Mouse (Mus musculus) embryonic fibroblast, embryonic 13.5 days (primary cell): ENCODE measurements at regions not wholly inside any gene's neighbourhood (a gene's known extent, or its start where the extent isn't known, plus 50 kb on each side); places are given as distances from the start of the nearest gene placed in this dataset.

Source experiments
- CTCF ChIP-seq: IDR thresholded peaks from 2 replicates; pipeline ENCODE4 v1.5.1; 2011; ENCODE audit warnings: mild to moderate bottlenecking, control low read depth, low read length, moderate library complexity, borderline replicate concordance; ENCODE audit not compliant: insufficient read depth
- POLR2A ChIP-seq: IDR thresholded peaks from 2 replicates; pipeline ENCODE4 v1.6.1; 2011; ENCODE audit warnings: low read depth, mild to moderate bottlenecking, control low read depth, low read length, moderate library complexity

DNA sequence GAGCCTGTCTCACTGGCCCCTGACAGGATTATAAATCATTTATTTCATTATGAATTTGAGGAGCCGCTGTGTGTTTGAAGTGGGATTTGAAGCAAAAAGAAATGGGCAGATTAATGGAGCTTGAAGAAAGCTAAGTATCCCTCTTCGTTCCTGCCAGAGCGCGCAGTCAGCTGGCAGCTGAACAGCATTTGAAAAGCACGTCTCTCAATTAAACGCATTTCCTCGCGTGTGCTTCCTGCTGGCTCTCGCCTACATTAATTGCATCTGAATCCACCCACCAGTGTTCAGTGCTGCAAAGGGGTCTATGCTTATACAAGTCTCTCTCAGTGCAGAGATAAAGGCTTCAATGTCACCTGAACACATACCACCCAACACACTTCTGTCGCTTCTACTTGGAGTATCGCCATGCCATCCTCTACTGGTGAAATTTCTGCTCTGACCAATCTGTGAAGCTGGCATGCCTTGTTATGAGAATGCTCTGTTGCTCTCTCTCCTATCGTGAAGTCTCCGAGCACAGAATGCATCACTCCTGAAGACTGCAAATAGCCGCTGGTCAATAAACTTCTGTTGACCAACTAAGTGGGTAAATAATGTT, 235.3 kb downstream of the Mycn start:
- TF ChIP-seq CTCF: no peak
- no peak for TF ChIP-seq POLR2A
